Mouse (Mus musculus) kidney, postnatal 25 days (tissue): ENCODE results near the gene Slc25a36.

Source experiments
- DNase-seq, 2 experiments: peaks; one replicate each; pipeline ENCODE4 v3.0.0; 2021; ENCODE audit warnings: mixed read lengths in 2 of 2

The Slc25a36 gene

DNA sequence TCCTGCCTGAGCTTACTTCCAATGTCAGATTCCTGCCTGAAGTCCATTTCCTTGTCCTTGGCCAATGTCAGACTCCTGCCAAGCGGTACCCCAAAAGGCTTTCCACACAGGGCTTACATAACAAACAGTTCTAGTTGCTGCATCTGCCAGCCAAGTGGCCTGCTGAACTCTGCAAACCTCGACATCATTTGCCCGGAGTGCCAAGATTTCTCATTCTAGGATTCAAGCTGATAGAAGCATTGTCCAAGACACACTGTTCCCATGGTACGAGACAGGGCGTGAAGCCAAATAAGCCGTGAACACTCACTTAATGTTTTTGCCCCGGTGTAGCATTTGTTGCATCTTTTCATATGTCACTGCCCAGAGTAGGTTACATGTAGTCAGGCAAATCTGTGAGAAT lies 74.3 kb downstream of the Slc25a36 start:
- peak in 1 of 2 experiments; percentile 59 for DNase-seq

GRCm38 (mm10) chr9:97027361-97027760 lies 83.6 kb downstream of the Slc25a36 start:
- no peak for DNase-seq

DNA sequence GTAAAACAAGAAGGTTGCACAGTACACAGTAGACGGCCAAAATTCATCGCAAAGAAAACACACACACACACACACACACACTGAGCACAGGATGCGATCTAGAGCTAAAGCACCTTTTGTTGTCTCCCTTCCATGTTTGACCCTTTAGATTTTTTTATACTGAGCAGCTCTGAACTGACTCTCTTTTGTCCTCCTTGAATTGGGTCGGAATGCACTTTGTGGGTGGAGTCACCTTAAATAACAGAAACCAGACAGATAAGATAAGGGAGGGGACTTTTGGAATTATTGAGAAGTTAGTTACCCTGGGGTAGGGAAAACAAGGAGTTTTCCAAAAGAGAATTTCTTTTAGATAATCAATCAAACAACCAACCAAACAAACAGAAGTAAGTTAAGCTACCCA lies 85.0 kb downstream of the Slc25a36 start:
- DNase-seq: no peak
